Mouse (Mus musculus): Measurements from ENCODE around the gene Nolc1. TPM values are rescaled to one million over a fixed set of nuclear protein-coding genes. Genes with fewer than 3 reads are reported as not detected.

Gene Nolc1
- polyA plus RNA-seq, 1 experiment from 2014 or later = 110 TPM

- H3K4me3 ChIP-seq = peak overlapping the region; percentile 93
- H3K9me3 ChIP-seq = no peaks in the 10 kb centered on the region
- WGBS = under 1% methylated on average over 7 of the region's 7 CpGs
- peak overlapping the region; percentile 96 for H3K27ac ChIP-seq
- H3K36me3 ChIP-seq = no peaks in the 10 kb centered on the region
- peak; percentile 65 for DNase-seq (ENCODE audit: low spot score)
- peaks cover 69% of the 10 kb centered on the region for H3K4me1 ChIP-seq (replicated peaks)
- H3K27me3 ChIP-seq (ENCODE audit: insufficient read depth, poor library complexity, severe bottlenecking) = no peaks in the 10 kb centered on the region
Observed at GRCm38 (mm10) chr19:46045696-46046311, 29.9 kb upstream of the Nolc1 start.

GRCm38 (mm10) chr19:46046621-46047025 is 29.0 kb upstream of the Nolc1 start:
- Histone ChIP-seq H3K27ac (peak overlapping the region; percentile 96; the same call in 1 of the 2 replicates), H3K36me3 (no peaks in the 10 kb centered on the region), H3K4me1 (replicated peaks) (peaks cover 61% of the 10 kb centered on the region), H3K9me3 (no peaks in the 10 kb centered on the region), H3K4me3 (no peak overlapping the region; the same call in 1 of the 2 replicates), H3K27me3 (ENCODE audit: insufficient read depth, poor library complexity, severe bottlenecking) (no peaks in the 10 kb centered on the region)
- DNase-seq (ENCODE audit: low spot score) = no peak
- 6% methylated on average over 10 of the region's 10 CpGs for WGBS

DNA sequence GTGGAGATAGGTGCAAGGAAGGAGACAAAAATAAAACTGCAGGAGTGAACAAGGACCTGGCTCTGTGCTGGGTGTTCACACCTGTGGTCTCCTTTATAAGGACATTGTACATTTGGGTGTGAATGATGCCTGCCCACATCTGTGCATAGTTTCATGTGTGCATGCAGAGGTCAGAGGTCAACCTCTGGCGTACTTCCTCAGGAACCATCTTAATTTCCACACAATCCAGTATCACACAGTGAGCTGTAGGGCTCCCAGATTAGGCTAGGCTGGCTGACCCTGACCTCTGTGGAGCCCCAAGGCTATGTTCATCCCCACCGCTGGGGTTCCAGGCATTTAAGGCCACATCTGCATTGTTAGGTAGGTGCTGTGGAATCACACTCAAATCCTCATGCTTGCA is 28.2 kb upstream of the Nolc1 start:
- WGBS = 56% methylated on average over 2 of the region's 2 CpGs
- Histone ChIP-seq H3K9me3 (no peaks in the 10 kb centered on the region), H3K27me3 (ENCODE audit: insufficient read depth, poor library complexity, severe bottlenecking) (no peaks in the 10 kb centered on the region), H3K4me1 (replicated peaks) (peaks cover 52% of the 10 kb centered on the region), H3K27ac (0 out of 2 replicates have a peak overlapping the region, but pooled peaks have one; percentile 29), H3K36me3 (no peaks in the 10 kb centered on the region), H3K4me3 (no peak overlapping the region)
- DNase-seq (ENCODE audit: low spot score) = no peak

DNA sequence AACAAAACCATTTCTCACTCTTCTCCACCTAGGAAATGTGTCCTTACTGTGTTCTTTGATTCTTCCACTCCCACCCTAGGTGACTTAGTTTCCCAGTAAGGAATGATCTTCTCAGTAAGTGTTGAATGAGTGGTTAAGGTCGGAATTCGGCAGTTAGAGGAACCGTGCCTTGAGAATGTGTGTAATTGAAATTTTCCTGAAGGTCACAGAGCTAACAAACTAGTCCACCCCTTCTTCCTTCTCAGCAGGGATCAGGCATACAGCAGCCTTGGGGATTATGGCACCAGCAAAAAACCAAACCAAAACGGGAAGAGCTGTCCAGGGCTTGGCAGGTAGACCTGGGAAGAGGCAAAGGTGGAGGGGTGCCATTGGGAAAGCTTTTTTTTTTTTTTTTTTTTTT is 26.5 kb upstream of the Nolc1 start:
- Histone ChIP-seq H3K27ac (no peak overlapping the region), H3K4me3 (no peak overlapping the region), H3K36me3 (no peaks in the 10 kb centered on the region), H3K27me3 (ENCODE audit: insufficient read depth, poor library complexity, severe bottlenecking) (no peaks in the 10 kb centered on the region), H3K9me3 (no peaks in the 10 kb centered on the region), H3K4me1 (replicated peaks) (peaks cover 35% of the 10 kb centered on the region)
- 78% methylated on average over 4 of the region's 4 CpGs for WGBS
- DNase-seq (ENCODE audit: low spot score) = no peak

DNA sequence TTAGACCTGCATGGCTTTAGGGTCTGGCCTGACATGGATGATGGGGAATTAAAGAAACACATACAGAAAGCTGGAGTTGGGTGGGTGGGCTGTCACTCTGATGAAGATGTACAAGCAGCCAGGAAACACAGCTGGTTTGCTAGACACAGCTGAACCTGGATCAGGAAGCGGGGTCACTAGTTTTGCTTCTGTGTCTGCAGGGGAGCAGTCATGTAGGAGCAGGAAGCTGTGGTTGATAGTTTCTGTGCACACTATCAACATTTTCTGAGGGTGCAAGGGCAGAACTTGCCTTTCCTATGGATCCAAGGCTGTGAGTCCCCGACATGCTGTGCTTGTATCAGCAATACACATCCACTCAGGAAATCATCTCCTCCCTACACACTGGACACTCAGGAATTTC is 25.2 kb upstream of the Nolc1 start:
- Histone ChIP-seq H3K4me3 (no peak overlapping the region), H3K4me1 (replicated peaks) (peaks cover 23% of the 10 kb centered on the region), H3K27ac (no peak overlapping the region), H3K9me3 (no peaks in the 10 kb centered on the region), H3K27me3 (ENCODE audit: insufficient read depth, poor library complexity, severe bottlenecking) (no peaks in the 10 kb centered on the region), H3K36me3 (no peaks in the 10 kb centered on the region)
- WGBS = 86% methylated on average over 2 of the region's 2 CpGs
- no peak for DNase-seq (ENCODE audit: low spot score)

- peak overlapping the region; percentile 89 for H3K27ac ChIP-seq
- WGBS = 1% methylated on average over 11 of the region's 11 CpGs
- H3K9me3 ChIP-seq = no peaks in the 10 kb centered on the region
- peak overlapping the region; percentile 63 for H3K4me3 ChIP-seq
- no peak for DNase-seq (ENCODE audit: low spot score)
- no peaks in the 10 kb centered on the region for H3K27me3 ChIP-seq (ENCODE audit: insufficient read depth, poor library complexity, severe bottlenecking)
- no peaks in the 10 kb centered on the region; the same call in 1 of the 2 replicates for H3K36me3 ChIP-seq
- H3K4me1 ChIP-seq (replicated peaks) = peaks cover 22% of the 10 kb centered on the region
Observed at GRCm38 (mm10) chr19:46055752-46056387, 19.8 kb upstream of the Nolc1 start.

DNA sequence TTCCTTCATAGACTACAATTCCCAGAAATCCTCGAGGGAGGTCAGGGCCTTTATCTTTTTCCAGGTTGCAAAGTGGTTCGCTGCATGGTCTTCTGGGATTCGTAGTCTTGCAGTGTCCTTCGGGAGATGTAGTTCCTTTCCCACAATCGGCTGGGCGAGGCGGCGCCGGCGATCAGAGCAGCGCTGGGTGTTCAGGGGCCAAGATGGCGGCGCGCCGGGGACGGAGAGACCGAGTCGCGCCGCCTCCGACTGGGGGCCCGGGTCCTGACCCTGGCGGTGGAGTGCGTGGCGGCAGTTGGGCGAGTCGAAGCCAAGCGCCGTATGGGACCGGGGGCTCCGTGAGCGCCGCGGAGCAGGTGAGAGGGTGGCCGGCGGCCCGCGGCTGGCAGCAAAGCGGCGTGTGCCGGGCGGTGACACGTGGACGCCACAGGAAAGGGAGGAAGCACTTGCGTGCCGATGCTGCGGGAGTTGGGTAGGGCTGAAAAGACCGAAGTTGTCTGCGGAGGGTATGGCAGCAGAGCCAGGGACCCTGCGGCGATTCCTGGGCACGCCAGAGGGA is 19.2 kb upstream of the Nolc1 start:
- Histone ChIP-seq H3K9me3 (no peaks in the 10 kb centered on the region), H3K4me3 (peak overlapping the region; percentile 63), H3K27ac (peak overlapping the region; percentile 89), H3K36me3 (peaks cover 6% of the 10 kb centered on the region), H3K4me1 (replicated peaks) (peaks cover 22% of the 10 kb centered on the region), H3K27me3 (ENCODE audit: insufficient read depth, poor library complexity, severe bottlenecking) (no peaks in the 10 kb centered on the region)
- peak; percentile 92 for DNase-seq (ENCODE audit: low spot score)
- under 1% methylated on average over 52 of the region's 52 CpGs for WGBS

GRCm38 (mm10) chr19:46056947-46057607 is 18.6 kb upstream of the Nolc1 start:
- no peaks in the 10 kb centered on the region for H3K27me3 ChIP-seq (ENCODE audit: insufficient read depth, poor library complexity, severe bottlenecking)
- H3K9me3 ChIP-seq = no peaks in the 10 kb centered on the region
- H3K4me3 ChIP-seq = peak overlapping the region; percentile 63
- H3K4me1 ChIP-seq (replicated peaks) = peaks cover 22% of the 10 kb centered on the region
- WGBS = under 1% methylated on average over 42 of the region's 42 CpGs
- H3K27ac ChIP-seq = peak overlapping the region; percentile 89
- DNase-seq (ENCODE audit: low spot score) = peak; percentile 84
- H3K36me3 ChIP-seq = peaks cover 12% of the 10 kb centered on the region

DNA sequence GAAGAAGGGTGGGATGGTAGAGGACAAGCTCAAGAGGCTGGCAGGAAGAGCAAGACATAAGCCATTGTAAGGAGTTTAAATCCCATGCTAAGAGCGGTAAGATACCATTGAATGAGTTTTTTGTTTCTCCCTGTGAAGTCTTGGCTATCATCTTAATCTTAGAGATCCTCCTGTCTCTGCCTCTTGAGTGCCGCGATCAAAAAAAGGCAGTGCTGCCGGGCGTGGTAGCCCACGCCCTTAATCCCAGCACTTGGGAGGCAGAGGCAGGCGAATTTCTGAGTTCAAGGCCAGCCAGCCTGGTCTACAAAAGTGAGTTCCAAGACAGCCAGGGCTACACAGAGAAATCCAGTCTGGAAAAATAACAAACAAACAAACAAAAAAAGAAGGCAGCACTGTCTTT is 17.2 kb upstream of the Nolc1 start:
- no peak for DNase-seq (ENCODE audit: low spot score)
- no peaks in the 10 kb centered on the region for H3K27me3 ChIP-seq (ENCODE audit: insufficient read depth, poor library complexity, severe bottlenecking)
- H3K4me3 ChIP-seq = peak overlapping the region; percentile 63; the same call in 1 of the 2 replicates
- peaks cover 22% of the 10 kb centered on the region for H3K4me1 ChIP-seq (replicated peaks)
- H3K9me3 ChIP-seq = no peaks in the 10 kb centered on the region
- peaks cover 26% of the 10 kb centered on the region for H3K36me3 ChIP-seq
- WGBS = 95% methylated on average over 7 of the region's 7 CpGs
- no peak overlapping the region for H3K27ac ChIP-seq

DNA sequence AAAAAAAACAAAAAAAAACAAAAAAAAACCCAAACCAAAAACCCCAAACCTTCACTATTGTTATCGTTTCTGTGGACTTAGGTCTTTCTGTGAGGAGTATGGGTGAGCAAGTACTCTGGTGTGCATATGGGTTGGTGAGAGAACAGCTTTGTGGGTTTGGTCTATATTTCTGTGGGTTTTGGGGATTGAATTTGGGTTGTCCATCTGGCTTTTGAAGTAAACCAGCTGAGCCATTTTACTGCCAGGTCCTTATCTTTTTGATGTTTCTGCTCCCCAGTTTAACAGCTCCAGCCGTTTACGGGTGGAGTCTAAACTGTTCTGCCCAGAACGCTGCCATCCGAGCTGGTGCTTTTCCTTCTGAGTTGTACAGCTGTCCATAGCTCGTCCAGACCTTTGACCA is 14.8 kb upstream of the Nolc1 start:
- H3K9me3 ChIP-seq = no peaks in the 10 kb centered on the region
- 89% methylated on average over 6 of the region's 6 CpGs for WGBS
- peaks cover 19% of the 10 kb centered on the region for H3K4me1 ChIP-seq (replicated peaks)
- peaks cover 50% of the 10 kb centered on the region for H3K36me3 ChIP-seq
- no peak for DNase-seq (ENCODE audit: low spot score)
- H3K4me3 ChIP-seq = no peak overlapping the region
- H3K27me3 ChIP-seq (ENCODE audit: insufficient read depth, poor library complexity, severe bottlenecking) = no peaks in the 10 kb centered on the region
- H3K27ac ChIP-seq = no peak overlapping the region

- peaks cover 99% of the 10 kb centered on the region for H3K36me3 ChIP-seq
- no peak overlapping the region for H3K27ac ChIP-seq
- H3K4me1 ChIP-seq (replicated peaks) = 0 out of 2 replicates have a peak, but pooled peaks cover 4% of the 10 kb centered on the region
- H3K4me3 ChIP-seq = no peak overlapping the region
- no peaks in the 10 kb centered on the region for H3K9me3 ChIP-seq
- H3K27me3 ChIP-seq (ENCODE audit: insufficient read depth, poor library complexity, severe bottlenecking) = no peaks in the 10 kb centered on the region
- 72% methylated on average over 10 of the region's 10 CpGs for WGBS
- DNase-seq (ENCODE audit: low spot score) = no peak
Observed at GRCm38 (mm10) chr19:46068054-46068453, 7.6 kb upstream of the Nolc1 start.

GRCm38 (mm10) chr19:46073285-46073684 is 2.4 kb upstream of the Nolc1 start:
- H3K27me3 ChIP-seq (ENCODE audit: insufficient read depth, poor library complexity, severe bottlenecking) = no peaks in the 10 kb centered on the region
- no peak overlapping the region for H3K27ac ChIP-seq
- H3K36me3 ChIP-seq = peaks cover 71% of the 10 kb centered on the region
- no peak for DNase-seq (ENCODE audit: low spot score)
- H3K4me1 ChIP-seq (replicated peaks) = peaks cover 22% of the 10 kb centered on the region
- no peak overlapping the region for H3K4me3 ChIP-seq
- WGBS = 80% methylated on average over 7 of the region's 7 CpGs
- H3K9me3 ChIP-seq = no peaks in the 10 kb centered on the region

DNA sequence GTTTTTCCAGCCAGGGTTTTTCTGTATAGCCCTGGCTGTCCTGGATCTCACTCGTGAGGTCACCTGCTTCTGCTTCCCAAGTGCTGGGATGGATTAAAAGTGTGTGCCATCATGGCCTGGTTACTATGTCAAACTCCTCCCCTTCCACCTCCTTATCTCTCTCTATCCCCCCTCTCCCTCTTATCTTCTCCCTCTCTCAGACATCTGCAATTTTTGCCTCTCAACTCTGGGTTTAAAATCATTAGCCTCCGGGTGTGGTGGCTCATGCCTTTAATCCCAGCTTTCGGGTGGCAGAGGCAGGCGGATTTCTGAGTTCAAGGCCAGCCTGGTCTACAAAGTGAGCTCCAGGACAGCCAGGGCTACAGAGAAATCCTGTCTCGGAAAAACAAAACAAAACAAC is 1.4 kb upstream of the Nolc1 start:
- Histone ChIP-seq H3K27me3 (ENCODE audit: insufficient read depth, poor library complexity, severe bottlenecking) (no peaks in the 10 kb centered on the region), H3K9me3 (no peaks in the 10 kb centered on the region), H3K36me3 (peaks cover 71% of the 10 kb centered on the region), H3K27ac (no peak overlapping the region), H3K4me1 (replicated peaks) (peaks cover 22% of the 10 kb centered on the region), H3K4me3 (no peak overlapping the region)
- DNase-seq (ENCODE audit: low spot score) = no peak
- 90% methylated on average over 5 of the region's 5 CpGs for whole genome bisulfite sequencing
